Comparison of ENCODE assay signal across 11 mouse cellular contexts in the genomic region with DNA sequence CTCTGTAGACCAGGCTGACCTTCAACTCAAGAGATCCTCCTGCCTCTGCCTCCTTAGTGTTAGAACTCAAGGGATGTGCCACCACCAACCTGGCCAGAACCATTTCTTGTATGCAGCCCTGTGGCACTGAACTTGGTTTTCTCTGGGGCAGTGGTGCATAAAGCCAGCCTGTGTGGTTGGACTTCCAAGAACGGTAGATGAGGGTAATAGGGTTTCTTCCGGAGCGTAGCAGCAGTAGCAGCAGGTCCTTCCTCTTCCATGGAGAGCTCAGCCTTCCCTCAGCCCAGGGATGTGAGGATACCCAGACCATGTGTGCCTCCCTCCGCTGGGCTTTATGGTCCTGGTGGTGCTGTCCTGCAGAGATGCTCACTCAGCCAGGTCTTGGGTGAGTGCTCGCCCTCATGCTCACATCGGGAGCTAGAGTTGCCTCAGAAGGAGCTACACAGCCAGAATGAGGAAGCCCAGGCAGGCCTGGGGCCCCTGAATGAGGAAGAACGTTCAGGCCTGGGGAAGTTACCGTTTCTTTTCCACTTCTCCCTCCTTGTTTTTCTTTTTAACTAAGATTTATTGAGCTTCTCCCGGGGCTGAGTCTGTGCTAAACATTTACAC. TPM values are rescaled to one million over a fixed set of nuclear protein-coding genes. Genes with fewer than 3 reads are reported as not detected.
DNase-seq lines count a peak whose midpoint lies in the region; ATAC-seq and TF ChIP-seq lines count a peak whose summit lies in the region.
"Had no signal": no experiment of that assay in that cellular context is flagged by ENCODE, and none has a peak within 500 bp of the region (broad histone marks: within the 10 kb centered on the region; RNA-seq: fewer than 3 reads in every experiment).

No protein-coding gene starts in this region.

- no peaks in the 10 kb centered on the region for H3K27me3 ChIP-seq in heart, embryonic 16.5 days (ENCODE audit: control insufficient read depth, insufficient read depth, low read length)
- H3K27me3 ChIP-seq in stomach, embryonic 15.5 days (replicated peaks) = no peaks in the 10 kb centered on the region
- H3K27me3 ChIP-seq in stomach, postnatal 0 days (ENCODE audit: control insufficient read depth, insufficient read depth, low read length) = no peaks in the 10 kb centered on the region
- H3K27me3 ChIP-seq in lung, postnatal 0 days (replicated peaks; ENCODE audit: insufficient read depth, low read length) = no peaks in the 10 kb centered on the region

- TF ChIP-seq EP300 in stomach, postnatal 0 days (optimal IDR thresholded peaks at IDR 0.05) = no peak
- TF ChIP-seq EP300 in lung, postnatal 0 days (IDR thresholded peaks at IDR 0.05) = no peak

- no peaks in the 10 kb centered on the region for H3K9me3 ChIP-seq in heart, embryonic 16.5 days (replicated peaks; ENCODE audit: control insufficient read depth, low read length)
- H3K9me3 ChIP-seq in stomach, embryonic 15.5 days = no peaks in the 10 kb centered on the region
- no peaks in the 10 kb centered on the region for H3K9me3 ChIP-seq in stomach, postnatal 0 days (ENCODE audit: control insufficient read depth, low read length)
- no peaks in the 10 kb centered on the region for H3K9me3 ChIP-seq in lung, postnatal 0 days (ENCODE audit: low read length)

- peak overlapping the region; percentile 53 for H3K27ac ChIP-seq in heart, embryonic 16.5 days (ENCODE audit: low read length)
- 0 out of 2 replicates have a peak overlapping the region, but pooled peaks have one; percentile 36 for H3K27ac ChIP-seq in stomach, embryonic 15.5 days
- no peak overlapping the region; the same call in 1 of the 2 replicates for H3K27ac ChIP-seq in stomach, postnatal 0 days (replicated peaks)
- H3K27ac ChIP-seq in lung, postnatal 0 days (ENCODE audit: low read length) = no peak overlapping the region

- peaks cover 8% of the 10 kb centered on the region for H3K36me3 ChIP-seq in heart, embryonic 16.5 days (ENCODE audit: control insufficient read depth, insufficient read depth)
- H3K36me3 ChIP-seq in stomach, embryonic 15.5 days = 0 out of 2 replicates have a peak, but pooled peaks cover 6% of the 10 kb centered on the region
- H3K36me3 ChIP-seq in stomach, postnatal 0 days (ENCODE audit: control insufficient read depth, insufficient read depth, low read length) = no peaks in the 10 kb centered on the region
- peaks cover 9% of the 10 kb centered on the region; the same call in 1 of the 2 replicates for H3K36me3 ChIP-seq in lung, postnatal 0 days (ENCODE audit: insufficient read depth, low read length)

- no peak overlapping the region; the same call in 1 of the 2 replicates for H3K9ac ChIP-seq in heart, embryonic 16.5 days (ENCODE audit: low read length)
- no peak overlapping the region for H3K9ac ChIP-seq in stomach, embryonic 15.5 days
- H3K9ac ChIP-seq in stomach, postnatal 0 days (ENCODE audit: low read length) = no peak overlapping the region
- H3K9ac ChIP-seq in lung, postnatal 0 days (replicated peaks; ENCODE audit: low read depth) = no peak overlapping the region

- WGBS in heart, embryonic 16.5 days = 77% methylated on average over 9 of the region's 9 CpGs
- 62% methylated on average over 9 of the region's 9 CpGs for WGBS in stomach, embryonic 15.5 days
- WGBS in stomach, postnatal 0 days = 59% methylated on average over 9 of the region's 9 CpGs
- WGBS in lung, postnatal 0 days = 66% methylated on average over 9 of the region's 9 CpGs

- peaks cover 22% of the 10 kb centered on the region for H3K4me1 ChIP-seq in heart, embryonic 16.5 days (ENCODE audit: control insufficient read depth, insufficient read depth, low read length)
- H3K4me1 ChIP-seq in stomach, embryonic 15.5 days = 0 out of 2 replicates have a peak, but pooled peaks cover 3% of the 10 kb centered on the region
- no peaks in the 10 kb centered on the region for H3K4me1 ChIP-seq in stomach, postnatal 0 days (replicated peaks; ENCODE audit: control insufficient read depth, insufficient read depth)
- no peaks in the 10 kb centered on the region; the same call in 1 of the 2 replicates for H3K4me1 ChIP-seq in lung, postnatal 0 days (ENCODE audit: insufficient read depth, low read depth, low read length)

- TF ChIP-seq CTCF in stomach, postnatal 0 days (IDR thresholded peaks at IDR 0.05; ENCODE audit: low read depth) = no peak
- no peak for TF ChIP-seq CTCF in lung, postnatal 0 days (IDR thresholded peaks at IDR 0.05)

- DNase-seq in heart, postnatal 4 days = no peak
- DNase-seq in stomach, postnatal 0 days (ENCODE audit: low spot score) = no peak
- peak; percentile 37 for DNase-seq in lung, postnatal 0 days (ENCODE audit: low spot score)
- DNase-seq in spleen, postnatal 4 days (ENCODE audit: low spot score in 2 of 2) = peak; percentile 56 to 78
- DNase-seq in c-Kit-positive CD71-positive TER-119-positive erythroid progenitor cells, embryonic 14.5 days (ENCODE audit: low spot score) = no peak
- no peak for DNase-seq in embryo, embryonic 11 days

- no peak for ATAC-seq in heart, embryonic 16.5 days (replicated peaks; ENCODE audit: extremely low read depth, insufficient read depth, low FRiP score)
- no peak for ATAC-seq in stomach, embryonic 15.5 days (ENCODE audit: insufficient read depth, low FRiP score, low read depth)
- no peak for ATAC-seq in stomach, postnatal 0 days (ENCODE audit: low FRiP score, low TSS enrichment)
- peak; percentile 29; the same call in 1 of the 2 replicates for ATAC-seq in lung, postnatal 0 days
- ATAC-seq: midbrain, embryonic 16.5 days had no signal

- no peak overlapping the region for H3K4me3 ChIP-seq in heart, embryonic 16.5 days (ENCODE audit: low read length)
- no peak overlapping the region for H3K4me3 ChIP-seq in stomach, embryonic 15.5 days (replicated peaks)
- H3K4me3 ChIP-seq in stomach, postnatal 0 days (ENCODE audit: low read depth, low read length) = no peak overlapping the region
- H3K4me3 ChIP-seq in lung, postnatal 0 days (ENCODE audit: low read depth, low read length) = no peak overlapping the region

- no peak overlapping the region for H3K4me2 ChIP-seq in heart, embryonic 16.5 days (ENCODE audit: low read depth, low read length)
- H3K4me2 ChIP-seq in stomach, embryonic 15.5 days = no peak overlapping the region
- no peak overlapping the region for H3K4me2 ChIP-seq in stomach, postnatal 0 days (replicated peaks; ENCODE audit: low read depth)
- H3K4me2 ChIP-seq in lung, postnatal 0 days (replicated peaks; ENCODE audit: low read depth, low read length) = no peak overlapping the region
- H3K4me2 ChIP-seq: heart, embryonic 11.5 days had no signal

RNA-seq across cellular contexts. Expression of a gene that starts 10.2 kb away (rescaled TPM):
- polyA plus RNA-seq in heart, embryonic 16.5 days (2015; fragmentation: Nextera tagmentation; extraction: Ambion mirVana) = 16.8 and 19.1 TPM in 2 replicates
- total RNA-seq in heart, postnatal 4 days (2021) = 10 to 100 TPM; 19.2 to 19.8 TPM
- polyA plus RNA-seq in stomach, embryonic 15.5 days (2015; fragmentation: Nextera tagmentation; extraction: Ambion mirVana) = 20.0 and 20.3 TPM in 2 replicates
- 29.6 TPM in 2 replicates for polyA plus RNA-seq in stomach, postnatal 0 days (2015; fragmentation: Nextera tagmentation; extraction: Ambion mirVana)
- 54.7 and 55.2 TPM in 2 replicates for polyA plus RNA-seq in lung, postnatal 0 days (2015; fragmentation: Nextera tagmentation; extraction: Ambion mirVana)

RNA-seq across cellular contexts. Expression of a gene that starts 21.7 kb away (rescaled TPM):
- polyA plus RNA-seq in heart, embryonic 16.5 days (2015; fragmentation: Nextera tagmentation; extraction: Ambion mirVana) = 0.37 and 1.5 TPM in 2 replicates
- not detected for total RNA-seq in heart, postnatal 4 days (2021)
- polyA plus RNA-seq in stomach, embryonic 15.5 days (2015; fragmentation: Nextera tagmentation; extraction: Ambion mirVana) = 0.54 TPM in 1 of 2 replicates, not detected in the other
- polyA plus RNA-seq in stomach, postnatal 0 days (2015; fragmentation: Nextera tagmentation; extraction: Ambion mirVana) = 0.41 TPM in 1 of 2 replicates, not detected in the other
- polyA plus RNA-seq in lung, postnatal 0 days (2015; fragmentation: Nextera tagmentation; extraction: Ambion mirVana) = 5.3 and 8.3 TPM in 2 replicates
- total RNA-seq: left cerebral cortex, postnatal 36 days had no signal

RNA-seq across cellular contexts. Expression of a gene that starts 35.4 kb away (rescaled TPM):
- 26.8 and 27.3 TPM in 2 replicates for polyA plus RNA-seq in heart, embryonic 16.5 days (2015; fragmentation: Nextera tagmentation; extraction: Ambion mirVana)
- 10 to 100 TPM; 27.7 to 29.5 TPM for total RNA-seq in heart, postnatal 4 days (2021)
- 29.6 and 31.7 TPM in 2 replicates for polyA plus RNA-seq in stomach, embryonic 15.5 days (2015; fragmentation: Nextera tagmentation; extraction: Ambion mirVana)
- polyA plus RNA-seq in stomach, postnatal 0 days (2015; fragmentation: Nextera tagmentation; extraction: Ambion mirVana) = 15.3 and 15.5 TPM in 2 replicates
- 12.2 and 13.7 TPM in 2 replicates for polyA plus RNA-seq in lung, postnatal 0 days (2015; fragmentation: Nextera tagmentation; extraction: Ambion mirVana)

RNA-seq across cellular contexts. Expression of a gene that starts 43.1 kb away (rescaled TPM):
- polyA plus RNA-seq in heart, embryonic 16.5 days (2015; fragmentation: Nextera tagmentation; extraction: Ambion mirVana) = 14.6 and 14.9 TPM in 2 replicates
- 10 to 100 TPM; 12.1 to 12.7 TPM for total RNA-seq in heart, postnatal 4 days (2021)
- 12.9 and 14.2 TPM in 2 replicates for polyA plus RNA-seq in stomach, embryonic 15.5 days (2015; fragmentation: Nextera tagmentation; extraction: Ambion mirVana)
- polyA plus RNA-seq in stomach, postnatal 0 days (2015; fragmentation: Nextera tagmentation; extraction: Ambion mirVana) = 8.0 and 9.1 TPM in 2 replicates
- polyA plus RNA-seq in lung, postnatal 0 days (2015; fragmentation: Nextera tagmentation; extraction: Ambion mirVana) = 11.9 and 12.2 TPM in 2 replicates

Comparison
In these comparisons a context has a peak if more than half of its experiments do, and no peak if none do; other contexts are left out.
1. H3K27ac ChIP-seq: peak in heart, embryonic 16.5 days (single experiment) and stomach, embryonic 15.5 days (single experiment); none in stomach, postnatal 0 days (single experiment) and lung, postnatal 0 days (single experiment).
2. DNase-seq: peak in lung, postnatal 0 days (single experiment) and spleen, postnatal 4 days (2 of 2); none in heart, postnatal 4 days (single experiment), stomach, postnatal 0 days (single experiment), c-Kit-positive CD71-positive TER-119-positive erythroid progenitor cells, embryonic 14.5 days (single experiment) and embryo, embryonic 11 days (single experiment).